Mouse (Mus musculus) E14TG2a.4 (cell line): ENCODE measurements at regions not wholly inside any gene's neighbourhood (a gene's known extent, or its start where the extent isn't known, plus 50 kb on each side); places are given as distances from the start of the nearest gene placed in this dataset.

Source experiments
- H3K27me3 ChIP-seq: 2 replicates; pipeline ENCODE4 v1.6.1; 2014; ENCODE audit warnings: low read length, control low read depth; ENCODE audit not compliant: insufficient read depth
- H3K36me3 ChIP-seq: 2 replicates; pipeline ENCODE4 v1.6.1; 2014; ENCODE audit warnings: low read length, control low read depth; ENCODE audit not compliant: insufficient read depth
- H3K4me1 ChIP-seq: replicated peaks from 2 replicates; pipeline ENCODE4 v1.6.1; 2014; ENCODE audit warnings: low read depth, low read length, control low read depth
- H3K4me3 ChIP-seq: replicated peaks from 2 replicates; pipeline ENCODE4 v1.5.1; 2014; ENCODE audit warnings: mild to moderate bottlenecking, low read length
- H3K9me3 ChIP-seq: 2 replicates; pipeline ENCODE4 v1.6.1; 2014; ENCODE audit warnings: low read length, control low read depth
- CTCF ChIP-seq: conservative IDR thresholded peaks from 2 replicates; pipeline ENCODE4 v1.5.1; 2014; ENCODE audit warnings: low read length
- NANOG ChIP-seq: IDR thresholded peaks from 2 replicates; pipeline ENCODE4 v1.6.1; 2014; ENCODE audit warnings: borderline replicate concordance, low read length, mixed read lengths
- POU5F1 ChIP-seq: IDR thresholded peaks from 2 replicates; pipeline ENCODE4 v1.6.1; 2014; ENCODE audit warnings: low read length, borderline replicate concordance

DNA sequence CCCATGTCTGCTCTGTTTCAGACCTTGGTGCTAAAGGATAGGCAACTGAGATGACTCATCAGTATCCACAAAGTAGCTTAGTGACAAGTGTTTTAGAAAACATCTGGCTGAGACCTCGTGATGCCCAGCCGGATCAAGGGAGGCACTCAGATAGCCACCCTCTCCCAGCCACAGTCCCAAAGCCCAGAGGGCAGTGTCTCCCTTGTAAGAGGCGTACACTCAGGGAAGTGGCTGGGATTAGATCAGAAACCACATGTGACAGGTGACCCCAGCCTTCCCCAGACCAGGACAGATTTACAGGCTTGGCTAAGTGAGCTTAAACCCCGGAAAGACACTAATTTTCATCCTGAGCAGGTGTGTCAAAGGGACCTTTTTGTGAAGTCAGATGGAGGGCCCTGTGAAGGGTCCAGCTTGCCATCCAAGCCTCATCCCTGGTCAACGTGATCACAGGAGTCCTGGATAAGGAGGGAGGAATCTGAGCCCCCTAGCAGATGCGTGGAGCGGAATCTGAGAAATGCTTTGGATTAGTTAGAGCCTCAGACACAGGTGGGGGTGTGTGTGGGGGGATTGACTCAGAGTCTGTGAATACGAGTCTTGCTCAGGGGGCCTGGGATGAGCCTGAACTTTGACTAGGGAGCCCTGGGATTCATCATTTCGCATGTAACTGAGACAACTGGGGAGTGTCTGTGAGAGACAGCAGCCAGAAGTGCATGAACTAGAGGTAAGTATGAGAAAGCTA lies 711.4 kb downstream of the Vrk1 start:
- Histone ChIP-seq H3K9me3 (0 out of 2 replicates have a peak, but pooled peaks cover 7% of the 10 kb centered on the region), H3K4me3 (no peak overlapping the region), H3K36me3 (no peaks in the 10 kb centered on the region), H3K27me3 (0 out of 2 replicates have a peak, but pooled peaks cover 3% of the 10 kb centered on the region), H3K4me1 (no peaks in the 10 kb centered on the region)
- no peak for TF ChIP-seq NANOG
- no peak for TF ChIP-seq POU5F1
- TF ChIP-seq CTCF, result no peak

- no peak for TF ChIP-seq CTCF
- TF ChIP-seq POU5F1, result no peak
- 0 out of 2 replicates have a peak, but pooled peaks cover 7% of the 10 kb centered on the region for H3K9me3 ChIP-seq
- H3K4me1 ChIP-seq, result no peaks in the 10 kb centered on the region
- no peaks in the 10 kb centered on the region for H3K36me3 ChIP-seq
- no peak overlapping the region for H3K4me3 ChIP-seq
- 0 out of 2 replicates have a peak, but pooled peaks cover 3% of the 10 kb centered on the region for H3K27me3 ChIP-seq
Observed at GRCm38 (mm10) chr12:106722010-106722362, 712.0 kb downstream of the Vrk1 start.

GRCm38 (mm10) chr12:106722761-106723160 lies 712.7 kb downstream of the Vrk1 start:
- TF ChIP-seq CTCF, result no peak
- Histone ChIP-seq H3K4me3 (no peak overlapping the region), H3K27me3 (0 out of 2 replicates have a peak, but pooled peaks cover 3% of the 10 kb centered on the region), H3K4me1 (no peaks in the 10 kb centered on the region), H3K36me3 (no peaks in the 10 kb centered on the region), H3K9me3 (no peaks in the 10 kb centered on the region)

GRCm38 (mm10) chr12:106726920-106727319 lies 716.9 kb downstream of the Vrk1 start:
- H3K4me1 ChIP-seq, result no peaks in the 10 kb centered on the region
- no peaks in the 10 kb centered on the region for H3K36me3 ChIP-seq
- H3K4me3 ChIP-seq, result no peak overlapping the region
- TF ChIP-seq CTCF, result no peak
- no peak for TF ChIP-seq POU5F1
- TF ChIP-seq NANOG, result no peak
- H3K27me3 ChIP-seq, result peaks cover 3% of the 10 kb centered on the region; the same call in 1 of the 2 replicates
- no peaks in the 10 kb centered on the region for H3K9me3 ChIP-seq

GRCm38 (mm10) chr12:106727486-106727885 lies 717.5 kb downstream of the Vrk1 start:
- H3K4me1 ChIP-seq, result no peaks in the 10 kb centered on the region

DNA sequence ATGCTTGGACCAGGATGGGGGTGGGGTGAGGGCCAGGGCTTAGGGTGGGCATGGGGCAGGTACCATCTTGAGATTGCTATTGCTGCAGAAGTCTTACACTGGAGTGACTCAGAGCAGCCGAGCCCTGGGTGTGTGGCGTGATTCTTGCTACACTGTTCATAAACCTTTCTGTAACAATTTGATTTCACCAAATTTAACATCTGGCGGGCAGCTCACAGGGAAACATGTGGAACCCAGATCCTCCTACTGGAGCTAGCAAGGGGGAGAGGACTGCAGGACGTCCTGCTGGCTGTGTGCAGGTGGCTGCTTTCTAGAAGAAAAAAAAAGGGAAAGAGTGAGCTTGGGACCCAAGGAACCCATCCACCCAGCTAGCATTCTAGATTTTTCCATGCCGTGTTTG lies 719.7 kb downstream of the Vrk1 start:
- TF ChIP-seq POU5F1 (no peak), CTCF (no peak), NANOG (no peak)
- H3K4me3 ChIP-seq, result no peak overlapping the region
- no peaks in the 10 kb centered on the region for H3K36me3 ChIP-seq
- H3K4me1 ChIP-seq, result no peaks in the 10 kb centered on the region
- H3K9me3 ChIP-seq, result no peaks in the 10 kb centered on the region
- peaks cover 3% of the 10 kb centered on the region; the same call in 1 of the 2 replicates for H3K27me3 ChIP-seq

More at GRCm38 (mm10) chr12:106727486-106727885, 717.5 kb downstream of the Vrk1 start:
- Histone ChIP-seq H3K4me3 (no peak overlapping the region), H3K9me3 (no peaks in the 10 kb centered on the region), H3K36me3 (no peaks in the 10 kb centered on the region), H3K27me3 (peaks cover 3% of the 10 kb centered on the region; the same call in 1 of the 2 replicates)
- TF ChIP-seq POU5F1 (no peak), NANOG (no peak), CTCF (no peak)

DNA sequence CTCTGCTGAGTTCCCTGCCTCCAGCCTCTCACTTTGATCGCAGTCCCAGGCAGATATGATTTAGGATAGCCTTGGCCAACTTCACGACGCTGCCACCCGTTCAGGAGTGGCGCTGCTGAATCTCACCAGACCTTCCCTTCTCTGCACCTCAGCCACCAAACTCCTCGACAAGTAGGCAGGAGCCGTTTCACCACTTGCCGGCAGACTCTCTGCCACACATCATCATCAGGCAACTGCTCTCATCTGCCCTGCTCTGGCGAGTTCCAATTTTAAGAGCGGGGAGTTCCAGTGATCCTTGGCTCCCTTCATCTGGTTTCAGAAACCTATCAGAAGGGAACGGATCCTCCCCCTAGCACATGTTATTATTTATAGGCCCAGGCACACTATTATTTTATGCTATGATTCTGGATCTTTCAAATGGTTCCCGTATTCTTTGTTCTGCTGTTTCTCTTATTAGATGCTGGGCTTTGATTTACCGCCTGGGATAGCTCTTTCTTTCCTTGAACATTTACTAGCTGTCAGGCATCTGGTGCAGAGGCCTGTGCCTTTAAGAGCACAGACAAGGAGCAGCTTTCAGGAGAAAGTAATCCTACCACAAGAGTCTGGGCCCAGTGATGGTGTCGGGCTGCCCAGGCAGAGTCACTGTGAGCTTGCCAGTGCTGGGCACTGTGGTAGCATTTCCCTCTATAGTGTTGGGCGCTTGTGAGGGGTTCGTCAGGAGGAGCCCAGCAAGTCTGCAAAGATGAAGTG lies 722.3 kb downstream of the Vrk1 start:
- H3K9me3 ChIP-seq, result no peaks in the 10 kb centered on the region
- peaks cover 3% of the 10 kb centered on the region; the same call in 1 of the 2 replicates for H3K27me3 ChIP-seq
- no peak overlapping the region for H3K4me3 ChIP-seq
- no peaks in the 10 kb centered on the region for H3K36me3 ChIP-seq
- no peaks in the 10 kb centered on the region for H3K4me1 ChIP-seq
- TF ChIP-seq NANOG, result no peak
- no peak for TF ChIP-seq CTCF
- no peak for TF ChIP-seq POU5F1

GRCm38 (mm10) chr12:106748765-106749164 lies 738.7 kb downstream of the Vrk1 start:
- no peak for TF ChIP-seq POU5F1
- no peak for TF ChIP-seq NANOG
- no peak for TF ChIP-seq CTCF
- Histone ChIP-seq H3K27me3 (no peaks in the 10 kb centered on the region), H3K9me3 (peaks cover 26% of the 10 kb centered on the region), H3K4me1 (no peaks in the 10 kb centered on the region), H3K36me3 (no peaks in the 10 kb centered on the region), H3K4me3 (no peak overlapping the region)

GRCm38 (mm10) chr12:106763552-106763951 lies 724.9 kb upstream of the 3110018I06Rik start:
- no peak for TF ChIP-seq POU5F1
- TF ChIP-seq NANOG, result no peak
- no peak for TF ChIP-seq CTCF
- Histone ChIP-seq H3K4me3 (no peak overlapping the region), H3K4me1 (no peaks in the 10 kb centered on the region), H3K27me3 (no peaks in the 10 kb centered on the region), H3K36me3 (no peaks in the 10 kb centered on the region), H3K9me3 (no peaks in the 10 kb centered on the region)
